Mouse (Mus musculus) megakaryocyte, embryonic 14.5 days (primary cell): Measurements from ENCODE around the gene Slk.

Source experiments
- FLI1 ChIP-seq: IDR thresholded peaks from 2 replicates; pipeline ENCODE4 v1.6.1; 2012; ENCODE audit warnings: low read length, inconsistent platforms, mixed read lengths
- GATA1 ChIP-seq: IDR thresholded peaks from 3 replicates; pipeline ENCODE4 v1.6.1; 2012; ENCODE audit warnings: mixed read lengths, low read length, inconsistent platforms, borderline replicate concordance

GRCm38 (mm10) chr19:47532449-47532848 lies 47.0 kb upstream of the Slk start:
- TF ChIP-seq GATA1 = no peak
- TF ChIP-seq FLI1 = no peak
